Mouse (Mus musculus) lung, adult 2 months (tissue): ENCODE measurements around the gene Abcb1a.

Experiments used
- CTCF ChIP-seq: fragments of 200-500 bp; IDR thresholded peaks from 2 replicates; pipeline ENCODE4 v1.5.1; 2011; ENCODE audit warnings: mild to moderate bottlenecking, low read length, control low read depth; ENCODE audit not compliant: insufficient read depth
- POLR2A ChIP-seq: fragments of 200-500 bp; IDR thresholded peaks from 2 replicates; pipeline ENCODE4 v1.6.1; 2011; ENCODE audit warnings: low read depth, mild to moderate bottlenecking, control low read depth, low read length, borderline replicate concordance; ENCODE audit errors: extremely low read depth

- TF ChIP-seq POLR2A = no peak
- no peak for TF ChIP-seq CTCF
Measured at GRCm38 (mm10) chr5:8687550-8687949, 27.7 kb downstream of the Abcb1a start.
